Mouse (Mus musculus) heart, embryonic 16.5 days (tissue): Measurements from ENCODE around the gene Btf3l4. TPM values are rescaled to one million over a fixed set of nuclear protein-coding genes. Genes with fewer than 3 reads are reported as not detected.

Experiments used
- polyA plus RNA-seq: library from polyadenylated mRNA; unstranded; fragments of >200 nt; fragmentation: Nextera tagmentation; extraction: Ambion mirVana; gene quantifications from 2 replicates; pipeline ENCODE4 v1.2.1, GENCODE M21; 2015

The Btf3l4 gene
- polyA plus RNA-seq, 1 experiment from 2014 or later, result 141 TPM

Other genes starting within 250 kb of the Btf3l4 start
- 18.5 and 21.1 TPM in 2 replicates for gene Cc2d1b, start 213.7 kb downstream of the Btf3l4 start, polyA plus RNA-seq
- gene 3110021N24Rik, start 114.0 kb downstream of the Btf3l4 start, polyA plus RNA-seq, result 1.2 and 1.9 TPM in 2 replicates
- gene Zfyve9, start 52.8 kb downstream of the Btf3l4 start, polyA plus RNA-seq, result 2.5 and 2.9 TPM in 2 replicates
- 111 and 113 TPM in 2 replicates for gene Txndc12, start 987 bp upstream of the Btf3l4 start, polyA plus RNA-seq
- gene Kti12, start 14.2 kb upstream of the Btf3l4 start, polyA plus RNA-seq, result 28.3 and 30.1 TPM in 2 replicates
- 1.00 and 1.2 TPM in 2 replicates for gene A730015C16Rik, start 15.0 kb upstream of the Btf3l4 start, polyA plus RNA-seq
- 4.3 and 4.6 TPM in 2 replicates for gene Rab3b, start 45.4 kb upstream of the Btf3l4 start, polyA plus RNA-seq
- 48.2 and 50.2 TPM in 2 replicates for gene Nrd1, start 167.0 kb upstream of the Btf3l4 start, polyA plus RNA-seq